Mouse (Mus musculus) hindbrain, embryonic 16.5 days (tissue): ENCODE data around the gene Tmem150a. TPM values are rescaled to one million over a fixed set of nuclear protein-coding genes. Genes with fewer than 3 reads are reported as not detected.

Experiments
- ATAC-seq: fragments of 200-750 bp; cut with Nextera tagmentation; 2 replicates; pipeline ENCODE4 v1.8.0; 2017; ENCODE audit warnings: moderate TSS enrichment, moderate library complexity
- H3K27ac ChIP-seq: fragments of 300-500 bp; sonication (generic); 2 replicates; pipeline ENCODE4 v1.5.1; 2014; ENCODE audit warnings: low read depth, mild to moderate bottlenecking, control low read depth, low read length, moderate library complexity
- H3K27me3 ChIP-seq: fragments of 300-500 bp; sonication (generic); replicated peaks from 2 replicates; pipeline ENCODE4 v1.6.1; 2014; ENCODE audit warnings: low read length; ENCODE audit not compliant: control insufficient read depth, insufficient read depth
- H3K36me3 ChIP-seq: fragments of 300-500 bp; sonication (generic); 2 replicates; pipeline ENCODE4 v1.6.1; 2014; ENCODE audit warnings: mild to moderate bottlenecking, low read length, moderate library complexity, mixed read lengths; ENCODE audit not compliant: control insufficient read depth, insufficient read depth
- H3K4me1 ChIP-seq: fragments of 300-500 bp; sonication (generic); 2 replicates; pipeline ENCODE4 v1.6.1; 2014; ENCODE audit warnings: low read depth, low read length; ENCODE audit not compliant: control insufficient read depth, insufficient read depth
- H3K4me2 ChIP-seq: fragments of 300-500 bp; sonication (generic); 2 replicates; pipeline ENCODE4 v1.6.1; 2014; ENCODE audit warnings: mild to moderate bottlenecking, low read length, control low read depth, moderate library complexity
- H3K4me3 ChIP-seq: fragments of 300-500 bp; sonication (generic); 2 replicates; pipeline ENCODE4 v1.5.1; 2014; ENCODE audit warnings: mild to moderate bottlenecking, low read length, control low read depth, moderate library complexity
- H3K9ac ChIP-seq: fragments of 300-500 bp; sonication (generic); 2 replicates; pipeline ENCODE4 v1.6.1; 2014; ENCODE audit warnings: low read depth, mild to moderate bottlenecking, control low read depth, low read length, moderate library complexity
- H3K9me3 ChIP-seq: fragments of 300-500 bp; sonication (generic); 2 replicates; pipeline ENCODE4 v1.6.1; 2014; ENCODE audit warnings: mild to moderate bottlenecking, low read length, moderate library complexity; ENCODE audit not compliant: control insufficient read depth
- WGBS: fragments of 180-500 bp; shearing (Covaris S2); extraction: QIAGEN DNeasy Blood & Tissue Kit; methylation state at CpG from one replicate; pipeline ENCODE4 v1.1.7; 2014; 5-methylcytosine and 5-hydroxymethylcytosine counted together
- polyA plus RNA-seq: library from polyadenylated mRNA; unstranded; fragments of >200 nt; fragmentation: Nextera tagmentation; extraction: Ambion mirVana; gene quantifications from 2 replicates; pipeline ENCODE4 v1.2.1, GENCODE M21; 2015

Tmem150a gene
- polyA plus RNA-seq, 1 experiment from 2014 or later: 22.9 TPM

DNA sequence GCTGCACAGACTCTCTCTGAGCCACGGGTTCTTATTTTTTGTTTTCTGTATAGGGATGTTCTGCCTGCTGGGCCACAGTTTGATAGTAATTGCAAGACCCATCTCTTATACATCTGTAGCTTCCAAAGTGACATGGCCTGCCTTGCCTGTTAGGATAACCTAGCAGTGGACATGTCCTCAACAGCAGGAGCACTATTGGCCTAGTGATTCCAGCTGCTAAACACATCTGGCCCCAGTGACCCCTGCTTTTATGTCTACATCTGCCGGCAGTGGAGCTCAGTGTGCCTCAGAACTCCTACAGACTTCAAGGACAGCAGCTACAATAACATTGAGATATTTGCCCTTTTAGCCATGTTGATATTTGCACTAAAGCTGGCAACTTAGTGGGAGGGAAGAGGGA lies 44.7 kb downstream of the Tmem150a start:
- H3K4me1 ChIP-seq: no peaks in the 10 kb centered on the region
- H3K27me3 ChIP-seq: no peaks in the 10 kb centered on the region
- H3K36me3 ChIP-seq: no peaks in the 10 kb centered on the region
- H3K9ac ChIP-seq: no peak overlapping the region
- no peak for ATAC-seq
- no peak overlapping the region for H3K4me2 ChIP-seq
- no peak overlapping the region for H3K27ac ChIP-seq
- no peaks in the 10 kb centered on the region for H3K9me3 ChIP-seq
- 40% methylated on average over 2 of the region's 2 CpGs for WGBS
- no peak overlapping the region for H3K4me3 ChIP-seq

DNA sequence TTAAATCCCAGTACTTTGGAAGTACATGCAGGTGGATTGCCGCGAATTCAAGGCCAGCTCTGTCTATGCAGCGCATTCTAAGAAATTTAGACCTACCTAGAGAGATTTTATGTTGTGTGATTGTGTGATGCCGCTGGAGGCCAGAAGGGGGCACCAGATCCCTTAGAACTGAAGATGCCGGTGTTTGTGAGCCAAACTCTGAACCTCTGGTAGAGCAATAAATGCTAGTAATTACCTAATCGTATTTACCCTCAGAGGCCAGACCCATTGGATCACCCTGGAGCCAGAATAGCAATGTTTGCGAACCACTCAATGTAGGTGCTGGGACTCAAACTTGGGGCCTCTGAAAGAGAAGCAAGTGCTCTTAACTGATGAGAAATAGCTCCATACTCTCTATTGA lies 46.6 kb downstream of the Tmem150a start:
- no peaks in the 10 kb centered on the region for H3K9me3 ChIP-seq
- no peak overlapping the region for H3K4me2 ChIP-seq
- no peaks in the 10 kb centered on the region for H3K27me3 ChIP-seq
- no peaks in the 10 kb centered on the region for H3K36me3 ChIP-seq
- no peak overlapping the region for H3K27ac ChIP-seq
- ATAC-seq: no peak
- no peak overlapping the region for H3K9ac ChIP-seq
- 28% methylated on average over 7 of the region's 7 CpGs for WGBS
- H3K4me1 ChIP-seq: no peaks in the 10 kb centered on the region
- no peak overlapping the region for H3K4me3 ChIP-seq

DNA sequence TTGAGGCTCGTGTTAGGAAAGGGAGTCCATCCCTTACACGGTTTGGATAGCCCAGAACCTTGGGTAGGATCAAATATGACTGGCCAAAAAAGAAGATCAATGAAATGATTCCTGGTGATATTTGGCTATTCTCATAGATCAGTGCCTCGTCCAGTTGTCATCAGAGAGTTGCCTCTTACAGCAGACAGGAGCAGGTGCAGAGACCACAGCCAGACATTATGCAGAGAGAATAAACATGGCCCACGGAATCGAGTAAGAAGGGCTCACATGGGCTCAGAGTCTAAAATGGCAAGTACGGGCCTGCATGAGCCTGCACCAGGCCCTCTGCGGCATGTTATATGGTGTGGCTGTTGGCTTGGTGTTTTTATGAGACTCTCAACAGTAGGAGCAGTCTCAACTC lies 50.1 kb downstream of the Tmem150a start:
- no peak overlapping the region for H3K27ac ChIP-seq
- WGBS: 85% methylated on average over 7 of the region's 7 CpGs
- H3K36me3 ChIP-seq: no peaks in the 10 kb centered on the region
- H3K9me3 ChIP-seq: no peaks in the 10 kb centered on the region
- no peaks in the 10 kb centered on the region for H3K4me1 ChIP-seq
- H3K4me3 ChIP-seq: no peak overlapping the region
- ATAC-seq: no peak
- no peak overlapping the region for H3K9ac ChIP-seq
- no peak overlapping the region for H3K4me2 ChIP-seq
- no peaks in the 10 kb centered on the region for H3K27me3 ChIP-seq

DNA sequence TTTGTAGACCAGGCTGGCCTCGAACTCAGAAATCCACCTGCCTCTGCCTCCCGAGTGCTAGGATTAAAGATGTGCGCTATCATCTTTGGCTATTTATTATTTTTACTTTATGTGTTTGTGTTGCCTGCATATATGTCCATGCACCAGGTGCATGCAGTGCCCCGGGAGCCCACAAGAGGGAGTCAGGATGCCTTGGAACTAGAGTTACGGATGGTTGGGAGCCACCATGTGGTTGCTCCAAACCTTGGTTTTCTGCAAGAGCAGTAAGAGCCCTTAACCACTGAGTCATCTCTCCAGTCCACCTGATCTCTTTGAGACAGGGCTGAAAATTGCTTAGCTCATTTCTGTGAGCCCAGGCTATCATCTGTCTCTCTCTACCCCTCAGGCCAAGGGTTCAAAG lies 51.9 kb downstream of the Tmem150a start:
- Histone ChIP-seq H3K9me3 (no peaks in the 10 kb centered on the region), H3K4me2 (no peak overlapping the region), H3K9ac (no peak overlapping the region), H3K4me1 (no peaks in the 10 kb centered on the region), H3K4me3 (no peak overlapping the region), H3K27ac (no peak overlapping the region), H3K36me3 (no peaks in the 10 kb centered on the region), H3K27me3 (no peaks in the 10 kb centered on the region; the same call in 1 of the 2 replicates)
- WGBS: 2% methylated on average over 5 of the region's 5 CpGs
- ATAC-seq: peak; percentile 63; the same call in 1 of the 2 replicates

Other genes starting within 250 kb of the Tmem150a start
- gene Atoh8, start 119.9 kb upstream of the Tmem150a start, polyA plus RNA-seq: 3.9 and 4.7 TPM in 2 replicates
- 0.61 and 0.70 TPM in 2 replicates for gene Sftpb, start 50.8 kb upstream of the Tmem150a start, polyA plus RNA-seq
- gene Usp39, start 10.3 kb upstream of the Tmem150a start, polyA plus RNA-seq: 34.2 and 40.3 TPM in 2 replicates
- 16.9 and 17.3 TPM in 2 replicates for gene 0610030E20Rik, start 8.1 kb upstream of the Tmem150a start, polyA plus RNA-seq
- 127 and 137 TPM in 2 replicates for gene Rnf181, start 11.5 kb downstream of the Tmem150a start, polyA plus RNA-seq
- gene Vamp5, start 25.0 kb downstream of the Tmem150a start, polyA plus RNA-seq: 16.2 and 20.1 TPM in 2 replicates
- gene Vamp8, start 35.3 kb downstream of the Tmem150a start, polyA plus RNA-seq: 28.5 and 29.4 TPM in 2 replicates
- 15.8 and 18.5 TPM in 2 replicates for gene Ggcx, start 58.9 kb downstream of the Tmem150a start, polyA plus RNA-seq
- 300 and 327 TPM in 2 replicates for gene Mat2a, start 84.1 kb downstream of the Tmem150a start, polyA plus RNA-seq
- gene Sh2d6, start 166.3 kb downstream of the Tmem150a start, polyA plus RNA-seq: 0.29 and 0.36 TPM in 2 replicates
- 9.0 and 10.2 TPM in 2 replicates for gene Capg, start 188.9 kb downstream of the Tmem150a start, polyA plus RNA-seq
- gene Elmod3, start 243.0 kb downstream of the Tmem150a start, polyA plus RNA-seq: 17.3 and 18.7 TPM in 2 replicates
- gene Retsat, start 243.0 kb downstream of the Tmem150a start, polyA plus RNA-seq: 7.0 and 8.4 TPM in 2 replicates